Mouse (Mus musculus): ENCODE measurements around the gene Tmc8.

- TF ChIP-seq GATA1 (IDR thresholded peaks at IDR 0.05; ENCODE audit: low read length) (no peak), TAL1 (IDR thresholded peaks at IDR 0.05; ENCODE audit: low read length) (no peak)
Measured at GRCm38 (mm10) chr11:117799174-117799573, 17.3 kb downstream of the Tmc8 start.

Data from erythroblast, embryonic 14.5 days (primary cell).